Mouse (Mus musculus) liver, embryonic 14.5 days (tissue): ENCODE measurements around the gene Lnpep.

ENCODE experiments used
- CTCF ChIP-seq: IDR thresholded peaks from 2 replicates; pipeline ENCODE4 v1.5.1; 2016; ENCODE audit warnings: antibody characterized with exemption, low read depth, control low read depth
- EP300 ChIP-seq: IDR thresholded peaks from 2 replicates; pipeline ENCODE4 v1.6.1; 2016; ENCODE audit warnings: antibody characterized with exemption, low read depth

DNA sequence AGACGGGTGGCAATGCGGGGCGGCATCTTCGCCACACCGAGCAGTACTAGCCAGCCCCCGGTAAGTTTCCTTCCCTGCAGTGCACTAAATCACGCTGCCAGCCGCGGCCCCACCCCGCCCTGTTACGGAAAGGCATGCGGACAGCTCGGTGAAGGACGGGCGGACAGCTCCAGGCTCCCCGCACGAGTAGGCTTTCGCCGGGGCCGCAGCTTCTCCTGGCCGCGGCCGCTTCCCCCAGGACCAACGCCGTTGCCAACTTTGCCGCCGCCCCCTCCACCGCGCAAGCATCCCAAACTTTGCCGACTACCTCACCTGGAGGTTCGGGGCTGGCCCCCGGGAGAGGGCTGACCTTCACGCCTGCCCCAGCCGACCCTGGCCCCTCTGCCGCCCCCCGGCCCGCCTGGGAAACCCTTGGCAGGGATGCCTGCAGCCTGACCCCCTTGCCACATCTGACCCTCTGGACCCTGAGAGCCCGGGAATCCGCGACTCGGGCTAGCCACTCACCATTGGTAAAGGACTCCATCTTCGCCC is 895 bp downstream of the Lnpep start:
- TF ChIP-seq CTCF (no peak), EP300 (no peak)
